Mouse (Mus musculus): Measurements from ENCODE around the gene Exoc3. TPM values are rescaled to one million over a fixed set of nuclear protein-coding genes. Genes with fewer than 3 reads are reported as not detected.
A peak's percentile ranks its signal among the peaks of the same experiment; 100 is the strongest.

The Exoc3 gene
- polyA plus RNA-seq, 1 experiment from 2014 or later, result 113 TPM

- no peak; the same call in 1 of the 2 replicates for ATAC-seq
- no peak overlapping the region for H3K4me3 ChIP-seq (ENCODE audit: low read depth, low read length)
- WGBS, result 87% methylated on average over 6 of the region's 6 CpGs
- H3K36me3 ChIP-seq (ENCODE audit: control insufficient read depth, insufficient read depth, low read length), result peaks cover 28% of the 10 kb centered on the region
- no peaks in the 10 kb centered on the region for H3K27me3 ChIP-seq (ENCODE audit: control insufficient read depth, insufficient read depth, low read depth, low read length)
- no peak overlapping the region for H3K4me2 ChIP-seq (ENCODE audit: low read length)
- no peak overlapping the region for H3K9ac ChIP-seq (ENCODE audit: low read depth, low read length)
- no peak overlapping the region for H3K27ac ChIP-seq (ENCODE audit: low read length)
- H3K9me3 ChIP-seq (replicated peaks; ENCODE audit: control insufficient read depth, low read length, poor library complexity, severe bottlenecking), result no peaks in the 10 kb centered on the region
- H3K4me1 ChIP-seq (ENCODE audit: control insufficient read depth, insufficient read depth, low read length), result no peaks in the 10 kb centered on the region
These were observed 15.9 kb downstream of the Exoc3 start for GRCm38 (mm10) chr13:74192613-74193012.

GRCm38 (mm10) chr13:74183011-74183695, 25.4 kb downstream of the Exoc3 start:
- H3K27me3 ChIP-seq (ENCODE audit: control insufficient read depth, insufficient read depth, low read depth, low read length), result no peaks in the 10 kb centered on the region
- ATAC-seq, result no peak
- H3K36me3 ChIP-seq (ENCODE audit: control insufficient read depth, insufficient read depth, low read length), result peaks cover 32% of the 10 kb centered on the region
- no peaks in the 10 kb centered on the region for H3K4me1 ChIP-seq (ENCODE audit: control insufficient read depth, insufficient read depth, low read length)
- H3K4me3 ChIP-seq (ENCODE audit: low read depth, low read length), result no peak overlapping the region
- no peak overlapping the region for H3K4me2 ChIP-seq (ENCODE audit: low read length)
- 87% methylated on average over 5 of the region's 5 CpGs for WGBS
- H3K9ac ChIP-seq (ENCODE audit: low read depth, low read length), result no peak overlapping the region
- H3K9me3 ChIP-seq (replicated peaks; ENCODE audit: control insufficient read depth, low read length, poor library complexity, severe bottlenecking), result no peaks in the 10 kb centered on the region
- no peak overlapping the region for H3K27ac ChIP-seq (ENCODE audit: low read length)

GRCm38 (mm10) chr13:74172036-74172435, 36.5 kb downstream of the Exoc3 start:
- H3K9me3 ChIP-seq (replicated peaks; ENCODE audit: control insufficient read depth, low read length, poor library complexity, severe bottlenecking), result no peaks in the 10 kb centered on the region
- no peak overlapping the region for H3K4me2 ChIP-seq (ENCODE audit: low read length)
- no peak overlapping the region for H3K27ac ChIP-seq (ENCODE audit: low read length)
- 95% methylated on average over 5 of the region's 5 CpGs for WGBS
- H3K4me3 ChIP-seq (ENCODE audit: low read depth, low read length), result no peak overlapping the region
- H3K36me3 ChIP-seq (ENCODE audit: control insufficient read depth, insufficient read depth, low read length), result peaks cover 35% of the 10 kb centered on the region
- 0 out of 2 replicates have a peak, but pooled peaks cover 1% of the 10 kb centered on the region for H3K4me1 ChIP-seq (ENCODE audit: control insufficient read depth, insufficient read depth, low read length)
- no peak overlapping the region for H3K9ac ChIP-seq (ENCODE audit: low read depth, low read length)
- ATAC-seq, result no peak
- H3K27me3 ChIP-seq (ENCODE audit: control insufficient read depth, insufficient read depth, low read depth, low read length), result no peaks in the 10 kb centered on the region

GRCm38 (mm10) chr13:74169446-74170164, 38.9 kb downstream of the Exoc3 start:
- H3K27ac ChIP-seq (ENCODE audit: low read length), result no peak overlapping the region
- no peak overlapping the region for H3K4me3 ChIP-seq (ENCODE audit: low read depth, low read length)
- no peaks in the 10 kb centered on the region for H3K9me3 ChIP-seq (replicated peaks; ENCODE audit: control insufficient read depth, low read length, poor library complexity, severe bottlenecking)
- ATAC-seq, result no peak
- H3K36me3 ChIP-seq (ENCODE audit: control insufficient read depth, insufficient read depth, low read length), result peaks cover 32% of the 10 kb centered on the region
- WGBS, result 90% methylated on average over 10 of the region's 10 CpGs
- H3K9ac ChIP-seq (ENCODE audit: low read depth, low read length), result no peak overlapping the region
- no peak overlapping the region for H3K4me2 ChIP-seq (ENCODE audit: low read length)
- H3K4me1 ChIP-seq (ENCODE audit: control insufficient read depth, insufficient read depth, low read length), result peaks cover 6% of the 10 kb centered on the region; the same call in 1 of the 2 replicates
- no peaks in the 10 kb centered on the region for H3K27me3 ChIP-seq (ENCODE audit: control insufficient read depth, insufficient read depth, low read depth, low read length)

- H3K9me3 ChIP-seq (replicated peaks; ENCODE audit: control insufficient read depth, low read length, poor library complexity, severe bottlenecking), result no peaks in the 10 kb centered on the region
- WGBS, result 81% methylated on average over 2 of the region's 2 CpGs
- peaks cover 16% of the 10 kb centered on the region for H3K36me3 ChIP-seq (ENCODE audit: control insufficient read depth, insufficient read depth, low read length)
- H3K4me2 ChIP-seq (ENCODE audit: low read length), result no peak overlapping the region
- H3K4me1 ChIP-seq (ENCODE audit: control insufficient read depth, insufficient read depth, low read length), result peaks cover 6% of the 10 kb centered on the region; the same call in 1 of the 2 replicates
- ATAC-seq, result peak; percentile 18; the same call in 1 of the 2 replicates
- H3K27ac ChIP-seq (ENCODE audit: low read length), result no peak overlapping the region
- no peak overlapping the region for H3K9ac ChIP-seq (ENCODE audit: low read depth, low read length)
- H3K4me3 ChIP-seq (ENCODE audit: low read depth, low read length), result no peak overlapping the region
- no peaks in the 10 kb centered on the region for H3K27me3 ChIP-seq (ENCODE audit: control insufficient read depth, insufficient read depth, low read depth, low read length)
These were observed 41.0 kb downstream of the Exoc3 start for GRCm38 (mm10) chr13:74167492-74167891.

- Histone ChIP-seq H3K27me3 (ENCODE audit: control insufficient read depth, insufficient read depth, low read depth, low read length) (no peaks in the 10 kb centered on the region), H3K4me3 (ENCODE audit: low read depth, low read length) (peak overlapping the region; percentile 52), H3K9ac (ENCODE audit: low read depth, low read length) (peak overlapping the region; percentile 72), H3K9me3 (replicated peaks; ENCODE audit: control insufficient read depth, low read length, poor library complexity, severe bottlenecking) (no peaks in the 10 kb centered on the region), H3K27ac (ENCODE audit: low read length) (no peak overlapping the region), H3K36me3 (ENCODE audit: control insufficient read depth, insufficient read depth, low read length) (peaks cover 15% of the 10 kb centered on the region), H3K4me2 (ENCODE audit: low read length) (peak overlapping the region; percentile 82), H3K4me1 (ENCODE audit: control insufficient read depth, insufficient read depth, low read length) (peaks cover 6% of the 10 kb centered on the region; the same call in 1 of the 2 replicates)
- WGBS, result 8% methylated on average over 9 of the region's 9 CpGs
- ATAC-seq, result peak; percentile 76
These were observed 41.5 kb downstream of the Exoc3 start for GRCm38 (mm10) chr13:74167057-74167413.

GRCm38 (mm10) chr13:74166348-74167056, 42.0 kb downstream of the Exoc3 start:
- peak; percentile 86 for ATAC-seq
- H3K36me3 ChIP-seq (ENCODE audit: control insufficient read depth, insufficient read depth, low read length), result peaks cover 10% of the 10 kb centered on the region; the same call in 1 of the 2 replicates
- H3K4me2 ChIP-seq (ENCODE audit: low read length), result peak overlapping the region; percentile 82
- no peak overlapping the region for H3K27ac ChIP-seq (ENCODE audit: low read length)
- H3K4me3 ChIP-seq (ENCODE audit: low read depth, low read length), result peak overlapping the region; percentile 52
- no peaks in the 10 kb centered on the region for H3K9me3 ChIP-seq (replicated peaks; ENCODE audit: control insufficient read depth, low read length, poor library complexity, severe bottlenecking)
- 13% methylated on average over 18 of the region's 19 CpGs for WGBS
- peaks cover 6% of the 10 kb centered on the region; the same call in 1 of the 2 replicates for H3K4me1 ChIP-seq (ENCODE audit: control insufficient read depth, insufficient read depth, low read length)
- no peaks in the 10 kb centered on the region for H3K27me3 ChIP-seq (ENCODE audit: control insufficient read depth, insufficient read depth, low read depth, low read length)
- peak overlapping the region; percentile 72 for H3K9ac ChIP-seq (ENCODE audit: low read depth, low read length)

GRCm38 (mm10) chr13:74147327-74147726, 61.2 kb downstream of the Exoc3 start:
- Histone ChIP-seq H3K9ac (ENCODE audit: low read depth, low read length) (no peak overlapping the region), H3K4me3 (ENCODE audit: low read depth, low read length) (no peak overlapping the region), H3K27me3 (ENCODE audit: control insufficient read depth, insufficient read depth, low read depth, low read length) (no peaks in the 10 kb centered on the region), H3K36me3 (ENCODE audit: control insufficient read depth, insufficient read depth, low read length) (no peaks in the 10 kb centered on the region), H3K4me1 (ENCODE audit: control insufficient read depth, insufficient read depth, low read length) (no peaks in the 10 kb centered on the region), H3K4me2 (ENCODE audit: low read length) (no peak overlapping the region), H3K9me3 (replicated peaks; ENCODE audit: control insufficient read depth, low read length, poor library complexity, severe bottlenecking) (no peaks in the 10 kb centered on the region), H3K27ac (ENCODE audit: low read length) (no peak overlapping the region)
- WGBS, result 70% methylated on average over 2 of the region's 2 CpGs
- no peak for ATAC-seq

Measured in midbrain, embryonic 16.5 days (tissue).